Mouse (Mus musculus) cerebellum, adult 18-20 months (tissue): ENCODE data around the gene Begain.

Experiments
- DNase-seq, 2 experiments: peaks; one replicate each; pipeline ENCODE4 v3.0.0; 2021

The Begain gene

DNA sequence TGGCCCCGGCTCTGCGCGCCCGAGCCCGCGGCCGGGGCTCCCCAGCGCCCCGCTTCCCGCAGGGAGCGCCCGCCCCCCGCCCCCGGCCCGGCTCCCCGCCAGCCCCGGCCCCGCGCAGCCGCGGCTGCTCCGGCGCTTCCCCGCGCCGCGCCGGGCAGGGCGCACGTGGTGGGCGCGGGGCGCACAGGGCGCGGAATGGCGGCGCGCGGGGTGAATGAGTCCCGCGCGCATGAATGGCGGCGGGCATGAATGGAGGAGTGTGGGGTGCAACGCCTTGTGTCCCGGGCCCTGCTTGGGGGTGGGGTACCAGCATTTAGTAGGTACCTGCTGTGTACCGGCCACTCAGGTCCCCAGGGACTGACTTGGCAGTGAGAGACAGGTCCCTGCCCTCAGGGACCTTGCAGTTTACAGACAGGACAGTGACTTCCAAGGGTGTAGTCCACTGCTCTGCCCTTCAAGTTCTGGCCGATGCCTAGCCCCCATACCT is at the start of gene Begain:
Gene Begain, minus strand, starts transcription at position 51 of the 487 bp plus-strand sequence.
- no peak for DNase-seq

GRCm38 (mm10) chr12:109115707-109116106 is 47.7 kb upstream of the Begain start:
- no peak for DNase-seq

DNA sequence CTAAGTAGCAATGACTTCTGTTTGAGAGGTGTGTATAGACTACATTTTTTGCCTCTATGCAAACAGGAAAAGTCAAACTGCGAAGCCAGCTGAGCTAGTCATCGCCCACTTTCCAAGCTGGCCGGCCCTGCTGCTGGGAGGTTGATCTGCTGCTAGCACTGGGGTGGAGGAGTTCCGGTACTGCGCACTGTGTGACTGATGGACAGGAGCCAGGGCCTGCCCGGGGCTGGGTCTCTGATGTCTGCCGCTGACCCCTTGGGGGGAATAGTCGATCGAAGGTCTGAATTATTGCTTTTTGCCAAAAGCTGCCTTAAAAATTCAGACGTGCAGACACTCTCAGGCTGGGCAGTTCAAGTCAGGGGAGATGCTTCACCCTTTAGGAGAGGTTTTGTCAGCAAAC is 47.1 kb upstream of the Begain start:
- no peak for DNase-seq

- DNase-seq: no peak
These were observed 45.1 kb upstream of the Begain start for GRCm38 (mm10) chr12:109112996-109113592.

DNA sequence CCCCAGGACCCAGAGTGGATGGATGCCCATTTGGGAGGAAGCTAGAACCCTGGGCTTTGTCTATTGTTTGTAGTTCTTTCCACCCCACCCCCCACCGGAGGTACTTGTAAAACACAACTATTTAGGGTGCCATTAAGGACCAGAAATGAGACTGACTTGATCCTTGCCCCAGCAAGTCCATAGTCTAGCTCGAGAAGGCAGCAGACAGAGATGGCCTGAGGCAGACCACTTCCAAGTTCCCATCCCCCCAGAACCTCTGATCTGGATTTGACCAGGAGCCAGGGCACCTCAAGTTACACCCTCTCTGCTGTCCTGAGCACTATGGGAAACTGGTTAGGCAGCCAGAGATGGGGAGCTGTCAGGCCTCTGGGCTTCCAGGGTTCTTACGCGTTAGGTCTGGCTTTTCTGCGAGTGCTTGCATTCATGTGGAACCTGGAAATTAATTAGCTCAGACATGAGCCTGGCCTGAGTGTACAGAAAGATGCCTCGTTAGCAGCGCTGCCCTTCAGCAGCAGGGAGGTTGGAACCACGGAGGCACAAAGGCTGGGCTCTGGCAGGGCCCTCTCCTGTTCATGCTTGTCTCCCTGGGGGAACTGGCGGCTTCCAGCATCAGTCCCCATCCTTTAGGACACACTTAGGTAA is 44.5 kb upstream of the Begain start:
- DNase-seq: no peak

DNA sequence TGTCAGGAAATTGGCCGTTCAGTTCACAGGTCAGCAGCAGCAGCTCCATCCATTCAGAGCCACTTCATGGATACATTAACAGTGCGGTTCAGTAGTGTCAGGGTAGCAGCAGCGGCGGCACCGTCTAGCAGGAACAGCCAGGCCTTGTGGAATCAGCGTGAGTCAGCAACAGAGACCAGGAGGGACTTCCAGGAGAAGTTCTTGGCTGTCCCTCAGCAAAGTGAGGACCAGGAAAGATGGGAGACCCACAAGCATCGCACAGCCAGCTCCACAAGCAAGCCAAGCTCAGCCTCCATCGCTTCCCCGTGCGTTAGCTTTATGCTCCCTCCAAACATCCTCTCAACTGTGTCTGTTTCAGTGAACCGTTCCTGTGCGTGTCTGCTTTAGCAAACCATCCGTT is 40.9 kb upstream of the Begain start:
- DNase-seq: no peak

GRCm38 (mm10) chr12:109100381-109100780 is 32.4 kb upstream of the Begain start:
- no peak for DNase-seq

GRCm38 (mm10) chr12:109090456-109091130 is 22.6 kb upstream of the Begain start:
- DNase-seq: peak in 1 of 2 experiments; percentile 13

DNA sequence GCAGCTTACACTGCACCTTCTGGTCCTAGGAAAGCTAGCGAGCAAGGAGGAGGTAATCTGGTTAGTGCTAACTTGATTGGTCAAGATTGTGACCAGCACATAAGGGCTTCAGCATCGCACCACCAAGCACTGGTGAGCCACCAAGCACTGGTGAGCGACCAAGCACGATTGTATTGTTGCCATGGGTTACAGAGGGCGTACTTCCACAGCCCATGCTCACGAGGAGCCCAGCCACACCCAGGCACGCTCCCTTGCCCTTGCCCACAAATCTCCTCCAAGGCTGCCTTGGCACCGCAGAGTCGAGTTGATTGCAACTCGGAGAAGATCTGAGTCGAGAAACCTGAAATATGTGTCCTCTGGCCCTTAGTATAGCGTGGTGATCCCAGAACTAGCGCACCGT is 22.0 kb upstream of the Begain start:
- DNase-seq: no peak

DNA sequence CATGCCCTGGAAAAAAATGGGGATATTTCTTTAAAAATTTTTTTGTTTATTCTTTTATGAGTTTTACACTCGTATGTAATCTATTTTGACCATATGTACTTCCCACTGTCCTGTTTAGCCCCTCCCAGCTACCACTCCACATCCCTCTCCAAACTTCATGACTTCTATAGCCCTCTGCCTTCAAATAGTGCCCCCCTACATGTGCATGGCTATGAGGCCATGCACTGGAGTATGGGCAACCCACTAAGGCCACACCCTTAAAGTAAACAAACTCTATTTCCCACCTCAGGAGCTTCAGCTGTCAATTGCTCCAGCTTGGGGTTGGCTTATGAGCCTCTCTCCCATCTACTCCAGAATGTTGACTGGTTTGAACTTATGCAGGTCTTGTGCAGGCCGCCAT is 18.1 kb upstream of the Begain start:
- no peak for DNase-seq

DNA sequence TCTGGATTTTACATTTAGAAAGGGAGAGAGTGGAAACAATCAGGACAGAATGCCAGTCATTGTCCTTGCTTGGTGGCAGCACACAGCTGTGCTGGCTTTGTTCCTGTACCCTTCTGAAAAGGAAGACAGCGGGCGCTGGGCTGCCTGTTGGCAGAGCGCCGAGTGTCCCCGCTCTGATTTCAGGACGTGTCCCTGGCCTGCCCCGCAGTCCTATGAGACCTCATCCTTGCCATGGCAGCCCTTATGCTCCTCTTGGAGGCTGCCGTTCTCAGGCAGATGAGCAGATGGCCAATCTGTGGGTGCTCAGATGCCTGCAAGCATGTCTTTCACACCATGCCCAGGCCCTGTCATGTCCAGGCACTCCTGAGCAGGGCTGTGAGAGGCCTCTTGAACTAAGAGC is 17.7 kb upstream of the Begain start:
- DNase-seq: peak; percentile 82 to 89

DNA sequence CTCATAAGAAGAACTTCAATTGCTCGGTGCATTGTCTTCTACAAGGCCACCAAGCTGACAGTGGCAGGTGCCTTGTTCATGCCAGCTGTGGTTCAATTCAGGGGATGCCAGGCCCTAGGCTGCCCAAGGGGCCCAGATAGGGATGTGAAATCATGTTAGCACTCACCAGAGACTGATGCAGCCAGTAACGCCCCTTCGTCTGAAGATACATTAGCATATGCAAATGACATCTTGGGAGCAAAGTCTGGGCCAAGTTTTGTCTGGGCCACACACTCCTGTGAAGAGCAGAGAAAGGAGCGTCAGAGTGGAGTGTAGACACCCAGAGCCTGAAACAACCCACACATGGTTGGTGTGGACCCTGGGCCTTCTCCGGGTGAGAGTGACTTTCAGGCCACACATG is 17.0 kb upstream of the Begain start:
- no peak for DNase-seq

DNA sequence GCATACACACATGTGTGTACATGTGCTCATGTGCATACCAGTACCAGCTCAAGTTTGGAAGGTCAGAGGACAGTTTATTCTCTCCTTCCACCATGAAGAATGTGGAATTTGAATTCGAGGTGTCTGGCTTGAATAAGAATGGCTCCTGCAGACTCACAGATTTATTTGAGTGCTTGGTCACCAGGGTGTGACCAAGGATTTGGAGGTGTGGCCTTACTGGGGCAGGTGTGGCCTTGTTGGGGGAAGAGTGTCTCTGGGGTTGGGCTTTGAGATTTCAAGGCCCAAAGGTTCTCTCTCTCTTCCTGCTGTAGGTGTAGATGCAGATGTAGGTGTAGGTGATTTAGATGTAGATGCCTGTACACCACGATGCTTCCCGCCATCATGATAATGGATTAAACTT is 15.5 kb upstream of the Begain start:
- no peak for DNase-seq

DNA sequence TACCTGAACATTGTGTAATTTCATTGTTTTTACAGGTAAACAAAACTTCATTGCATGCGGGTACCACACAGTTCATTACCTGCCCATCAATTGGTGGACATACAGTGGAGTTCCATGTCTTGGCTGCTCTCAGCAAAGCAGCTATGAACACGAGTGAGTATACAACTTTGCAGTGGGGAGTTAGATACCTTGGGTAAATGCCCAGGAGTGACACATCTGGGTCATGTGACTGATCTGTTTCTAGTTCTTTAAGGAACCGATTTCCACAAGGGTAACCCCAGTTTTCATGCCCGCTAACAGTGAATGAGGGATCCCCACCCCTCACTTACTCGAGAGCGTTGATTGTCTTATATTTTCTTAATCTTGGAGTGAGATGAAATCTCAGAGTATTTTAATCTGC is 9.0 kb upstream of the Begain start:
- DNase-seq: no peak

- no peak for DNase-seq
These were observed 6.8 kb upstream of the Begain start for GRCm38 (mm10) chr12:109074777-109075285.

DNA sequence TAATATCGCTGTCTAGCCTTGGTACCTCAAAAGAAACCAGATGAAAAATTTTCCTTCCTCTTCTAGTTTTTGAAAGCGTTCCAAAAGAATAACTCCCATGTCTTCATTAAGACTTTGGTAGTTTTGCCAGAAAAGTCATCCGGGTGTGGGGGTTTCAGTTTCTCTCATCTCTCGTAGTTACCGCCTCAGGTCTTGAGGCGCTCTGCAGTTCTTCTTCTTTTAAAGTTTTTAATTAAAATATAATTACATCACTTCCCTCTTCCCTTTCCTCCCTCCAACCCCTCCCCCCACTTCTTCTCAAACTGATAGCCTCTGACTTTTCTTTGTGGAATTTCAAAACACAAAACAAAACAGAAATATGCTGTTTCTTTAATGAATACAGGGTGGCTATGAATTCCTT is 6.1 kb upstream of the Begain start:
- no peak for DNase-seq

GRCm38 (mm10) chr12:109071248-109071647 is 3.2 kb upstream of the Begain start:
- peak; percentile 79 to 84 for DNase-seq

GRCm38 (mm10) chr12:109069751-109070150 is 1.7 kb upstream of the Begain start:
- DNase-seq: peak in 1 of 2 experiments; percentile 42

DNA sequence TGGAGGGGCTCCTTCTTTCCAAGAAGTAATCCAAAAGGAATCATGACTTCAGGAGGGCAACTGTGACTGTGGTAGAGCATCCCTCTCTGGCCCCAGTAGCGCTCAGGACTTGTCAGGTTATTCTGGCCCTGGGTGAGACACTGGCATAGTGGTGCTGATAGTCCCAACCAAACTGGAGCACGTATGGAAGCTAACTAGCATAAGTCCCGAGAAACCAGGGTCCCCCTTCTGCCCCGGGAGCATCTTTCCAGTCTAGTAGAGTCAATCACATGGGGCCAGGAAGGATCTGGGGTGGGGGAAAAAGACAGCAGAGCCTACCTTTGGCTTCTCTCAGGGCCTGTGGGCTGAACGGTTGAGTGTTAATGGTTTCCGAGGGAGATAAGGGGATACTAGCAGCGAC is 721 bp upstream of the Begain start:
- DNase-seq: no peak

- no peak for DNase-seq
These were observed 369 bp downstream of the Begain start for GRCm38 (mm10) chr12:109067561-109068135.

- DNase-seq: no peak
These were observed 9.4 kb downstream of the Begain start for GRCm38 (mm10) chr12:109058660-109059059.

DNA sequence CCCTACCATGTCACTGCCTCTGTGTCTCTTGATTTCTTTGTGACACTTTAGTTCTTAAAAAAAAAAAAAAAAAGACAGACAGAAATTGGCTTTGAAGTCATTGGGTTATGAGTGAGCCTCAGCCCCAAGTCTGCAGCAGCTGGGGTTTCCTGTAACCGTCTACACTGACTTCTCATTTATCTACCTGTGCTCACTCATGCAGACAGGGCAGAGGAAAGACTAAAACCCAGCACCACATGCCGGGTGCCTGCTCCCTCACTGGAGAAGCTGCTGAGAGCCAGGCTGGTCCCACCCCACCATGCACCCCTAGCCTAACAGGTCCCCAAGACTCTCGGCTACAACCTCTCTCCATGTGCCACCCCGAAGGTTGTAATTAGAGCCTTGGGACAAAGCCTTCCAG is 10.3 kb downstream of the Begain start:
- DNase-seq: no peak

GRCm38 (mm10) chr12:109053020-109053806 is 14.8 kb downstream of the Begain start:
- DNase-seq: no peak
